Mouse (Mus musculus) liver, adult 2 months (tissue): ENCODE data around the gene Enox1. TPM values are rescaled to one million over a fixed set of nuclear protein-coding genes. Genes with fewer than 3 reads are reported as not detected.

Source experiments
- DNase-seq: peaks from one replicate; pipeline ENCODE4 v3.0.0-alpha.2; 2011; ENCODE audit warnings: low read depth, low spot score; ENCODE audit errors: extremely low read depth
- H3K27ac ChIP-seq: fragments of 200-500 bp; replicated peaks from 2 replicates; pipeline ENCODE4 v1.5.1; 2012; ENCODE audit warnings: low read depth, mild to moderate bottlenecking, control low read depth, inconsistent platforms, low read length; ENCODE audit not compliant: insufficient read depth
- H3K27me3 ChIP-seq: fragments of 200-500 bp; 2 replicates; pipeline ENCODE4 v1.6.1; 2012; ENCODE audit warnings: mild to moderate bottlenecking, moderate library complexity, low read length, inconsistent platforms; ENCODE audit not compliant: control insufficient read depth, insufficient read depth
- H3K36me3 ChIP-seq: fragments of 200-500 bp; 2 replicates; pipeline ENCODE4 v1.6.1; 2012; ENCODE audit warnings: low read length, inconsistent platforms; ENCODE audit not compliant: control insufficient read depth, insufficient read depth
- H3K4me1 ChIP-seq: fragments of 200-500 bp; 2 replicates; pipeline ENCODE4 v1.6.1; 2011; ENCODE audit warnings: low read length; ENCODE audit not compliant: control insufficient read depth, insufficient read depth
- H3K4me3 ChIP-seq: fragments of 200-500 bp; 2 replicates; pipeline ENCODE4 v1.5.1; 2011; ENCODE audit warnings: low read depth, mild to moderate bottlenecking, control low read depth, low read length, moderate library complexity; ENCODE audit not compliant: insufficient read depth
- H3K79me2 ChIP-seq: fragments of 200-500 bp; 2 replicates; pipeline ENCODE4 v1.6.1; 2012; ENCODE audit warnings: inconsistent platforms, mild to moderate bottlenecking, low read length, moderate library complexity; ENCODE audit not compliant: control insufficient read depth, insufficient read depth
- H3K9ac ChIP-seq: fragments of 200-500 bp; 2 replicates; pipeline ENCODE4 v1.6.1; 2012; ENCODE audit warnings: low read depth, mild to moderate bottlenecking, control low read depth, inconsistent platforms, low read length
- CTCF ChIP-seq: fragments of 200-500 bp; IDR thresholded peaks from 2 replicates; pipeline ENCODE4 v1.5.1; 2011; ENCODE audit warnings: low read depth, low read length, control low read depth
- POLR2A ChIP-seq: fragments of 200-500 bp; IDR thresholded peaks from 2 replicates; pipeline ENCODE4 v1.6.1; 2011; ENCODE audit warnings: low read length, control low read depth; ENCODE audit not compliant: insufficient read depth; ENCODE audit errors: extremely low read depth
- WGBS: fragments of 180-500 bp; shearing (Covaris S2); methylation state at CpG from one replicate; pipeline ENCODE4 v1.1.7; 2018; 5-methylcytosine and 5-hydroxymethylcytosine counted together
- polyA plus RNA-seq: library from polyadenylated mRNA; depleted of rRNA; stranded (reverse); fragments of >200 nt; gene quantifications from 2 replicates; pipeline ENCODE4 v1.2.3, GENCODE M21; 2012
- total RNA-seq: library from RNA; depleted of rRNA; stranded (reverse); fragments of >200 nt; gene quantifications from 2 replicates; pipeline ENCODE4 v1.2.3, GENCODE M21; 2014

Enox1 gene
- total and polyA plus RNA-seq, 2 experiments, result 0.09 TPM; not detected in 1

DNA sequence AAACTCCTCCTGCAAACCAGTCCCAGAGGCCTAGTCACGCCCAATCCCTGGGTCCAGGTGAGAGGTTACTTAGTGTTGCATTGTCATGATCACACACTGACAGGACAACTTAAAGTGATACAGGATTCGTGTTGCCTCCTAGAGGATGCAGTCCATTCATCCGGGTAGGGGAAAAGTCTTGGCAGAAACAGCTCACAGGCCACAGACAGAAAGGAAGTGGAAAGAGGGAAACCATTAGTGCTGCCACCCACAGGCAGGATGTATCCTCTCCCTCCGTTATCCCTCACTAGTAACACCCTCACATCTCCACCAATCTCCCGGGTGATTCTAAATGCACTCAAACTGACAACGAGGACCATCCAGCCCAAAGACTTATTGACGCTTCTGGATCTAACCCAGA is 385.4 kb downstream of the Enox1 start:
- no peak for DNase-seq
- Histone ChIP-seq H3K4me1 (no peaks in the 10 kb centered on the region), H3K27me3 (no peaks in the 10 kb centered on the region), H3K4me3 (no peak overlapping the region), H3K79me2 (no peaks in the 10 kb centered on the region), H3K27ac (no peak overlapping the region), H3K9ac (no peak overlapping the region), H3K36me3 (no peaks in the 10 kb centered on the region)
- 80% methylated on average over 7 of the region's 7 CpGs for WGBS
- TF ChIP-seq CTCF (no peak), POLR2A (no peak)

DNA sequence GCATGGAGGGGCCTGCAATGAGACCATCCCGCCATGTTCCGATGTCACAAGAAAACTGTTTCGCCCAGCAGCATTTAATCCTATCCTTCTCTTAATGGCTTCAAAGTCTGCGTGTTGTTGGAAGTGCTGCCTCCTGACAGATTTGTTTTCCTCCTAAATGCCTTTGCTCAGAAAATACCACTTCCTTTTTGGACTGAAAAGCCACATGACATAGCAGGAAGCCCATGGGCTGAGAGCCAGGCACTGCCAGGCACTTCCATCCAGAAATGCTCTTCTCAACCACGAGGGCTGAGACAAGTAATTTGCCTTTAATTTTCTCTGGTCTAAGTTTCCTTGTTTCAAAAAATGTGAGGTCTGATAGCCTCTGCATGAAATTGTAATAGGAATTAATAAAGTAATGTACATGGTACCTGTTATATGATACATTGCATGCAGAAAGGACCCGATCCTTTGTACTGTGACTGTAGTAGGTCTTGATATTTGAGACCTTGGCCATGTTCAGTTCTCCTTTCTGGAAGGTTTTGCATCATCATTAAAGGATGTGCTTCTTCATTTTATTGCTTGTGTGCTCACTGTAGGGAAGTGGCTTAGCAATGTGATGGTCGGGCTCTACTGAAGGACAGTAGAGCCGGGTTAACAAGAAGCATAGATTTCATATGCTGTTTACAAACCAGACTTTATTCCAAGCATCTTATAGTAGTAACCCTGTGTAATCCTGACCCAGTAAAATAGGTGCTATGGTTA is 390.1 kb downstream of the Enox1 start:
- Histone ChIP-seq H3K36me3 (no peaks in the 10 kb centered on the region), H3K9ac (no peak overlapping the region), H3K4me1 (no peaks in the 10 kb centered on the region), H3K27me3 (no peaks in the 10 kb centered on the region), H3K4me3 (no peak overlapping the region), H3K79me2 (no peaks in the 10 kb centered on the region), H3K27ac (no peak overlapping the region)
- TF ChIP-seq CTCF (no peak), POLR2A (no peak)
- peak; percentile 34 for DNase-seq
- 89% methylated on average over 8 of the region's 8 CpGs for WGBS

DNA sequence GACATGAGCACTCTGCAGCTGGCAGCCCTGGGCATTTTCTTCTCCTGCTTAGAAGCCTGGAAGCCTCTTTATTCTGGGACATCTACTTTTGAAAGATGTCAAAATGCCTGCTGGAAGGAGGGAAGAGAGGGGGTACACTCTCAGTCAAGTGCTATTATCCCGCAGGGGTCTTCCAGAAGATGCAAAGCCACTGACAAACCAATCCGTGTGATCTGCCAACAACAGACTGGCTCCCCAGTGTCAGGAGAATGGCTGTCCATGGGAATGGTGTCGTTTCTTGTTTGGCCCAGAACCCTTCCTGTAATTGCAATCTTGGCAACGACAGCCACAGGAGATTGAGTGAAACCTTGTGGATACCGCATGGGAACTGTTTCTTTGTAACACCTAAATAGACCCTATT is 390.8 kb downstream of the Enox1 start:
- Histone ChIP-seq H3K4me1 (no peaks in the 10 kb centered on the region), H3K9ac (no peak overlapping the region), H3K27me3 (no peaks in the 10 kb centered on the region), H3K79me2 (no peaks in the 10 kb centered on the region), H3K4me3 (no peak overlapping the region), H3K27ac (no peak overlapping the region), H3K36me3 (no peaks in the 10 kb centered on the region)
- 85% methylated on average over 5 of the region's 5 CpGs for WGBS
- DNase-seq, result no peak
- TF ChIP-seq POLR2A (no peak), CTCF (no peak)

DNA sequence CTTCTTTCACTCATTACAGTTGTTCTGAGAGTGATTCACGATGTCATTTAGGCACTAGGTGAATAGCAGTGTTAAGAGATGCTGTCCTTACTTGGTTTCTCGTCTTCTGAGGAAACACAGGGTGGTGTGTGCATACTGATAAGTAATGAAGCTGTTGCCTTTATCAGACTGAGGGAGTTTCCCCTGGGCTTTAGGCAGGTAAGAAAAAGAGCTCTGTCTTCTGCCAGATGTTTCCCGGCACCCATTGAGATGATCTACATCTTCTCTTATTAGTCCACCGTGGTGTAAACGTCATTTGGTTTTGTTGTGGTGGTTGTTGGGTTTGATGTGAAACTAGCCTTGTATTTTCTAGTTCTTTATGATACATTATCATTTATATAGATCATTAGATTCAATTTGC is 392.4 kb downstream of the Enox1 start:
- Histone ChIP-seq H3K9ac (no peak overlapping the region), H3K4me1 (no peaks in the 10 kb centered on the region), H3K36me3 (no peaks in the 10 kb centered on the region), H3K79me2 (no peaks in the 10 kb centered on the region), H3K27ac (no peak overlapping the region), H3K4me3 (no peak overlapping the region), H3K27me3 (no peaks in the 10 kb centered on the region)
- WGBS, result 85% methylated on average over 5 of the region's 5 CpGs
- DNase-seq, result no peak
- TF ChIP-seq POLR2A, result no peak
- TF ChIP-seq CTCF, result no peak

GRCm38 (mm10) chr14:77557446-77558070 is 401.0 kb downstream of the Enox1 start:
- H3K36me3 ChIP-seq, result no peaks in the 10 kb centered on the region
- no peaks in the 10 kb centered on the region for H3K4me1 ChIP-seq
- no peaks in the 10 kb centered on the region for H3K79me2 ChIP-seq
- peak; percentile 1 for DNase-seq
- H3K27me3 ChIP-seq, result no peaks in the 10 kb centered on the region
- no peak overlapping the region for H3K27ac ChIP-seq
- no peak overlapping the region for H3K9ac ChIP-seq
- TF ChIP-seq CTCF, result no peak
- TF ChIP-seq POLR2A, result no peak
- WGBS, result 27% methylated on average over 7 of the region's 7 CpGs
- no peak overlapping the region for H3K4me3 ChIP-seq

- Histone ChIP-seq H3K36me3 (no peaks in the 10 kb centered on the region), H3K27ac (no peak overlapping the region), H3K9ac (no peak overlapping the region), H3K79me2 (no peaks in the 10 kb centered on the region), H3K27me3 (no peaks in the 10 kb centered on the region), H3K4me3 (no peak overlapping the region), H3K4me1 (no peaks in the 10 kb centered on the region)
- DNase-seq, result no peak
- WGBS, result 96% methylated on average over 3 of the region's 3 CpGs
- TF ChIP-seq CTCF, result no peak
- TF ChIP-seq POLR2A, result no peak
Measured at GRCm38 (mm10) chr14:77558910-77559309, 402.3 kb downstream of the Enox1 start.
